Mouse (Mus musculus): ENCODE results near the gene 2610528A11Rik.

DNA sequence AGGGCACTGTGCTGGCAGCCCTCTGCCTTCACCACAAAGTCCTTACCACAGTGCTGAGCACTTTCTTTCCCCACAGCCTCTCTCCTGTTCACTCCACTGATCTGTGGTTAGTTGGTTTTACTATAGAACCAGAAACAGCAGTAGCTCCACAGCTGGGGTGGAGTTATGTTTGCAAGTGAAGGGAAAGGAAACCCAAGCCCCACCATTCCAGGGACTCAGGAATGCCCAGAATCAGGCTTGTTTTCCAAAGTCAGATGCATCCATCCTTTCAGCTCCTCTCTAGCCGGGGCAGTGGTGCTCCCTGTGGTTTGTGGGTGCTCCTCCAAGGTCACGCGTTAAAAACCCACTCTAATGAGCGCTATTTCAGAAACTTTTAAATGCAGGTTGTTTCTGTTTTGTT is 18.3 kb downstream of the 2610528A11Rik start:
- TF ChIP-seq POLR2A (IDR thresholded peaks at IDR 0.05; ENCODE audit: control insufficient read depth in 1 of 2, insufficient read depth in 1 of 2, low read depth in 1 of 2, low read length in 2 of 2, poor library complexity in 1 of 2) (no peak), CTCF (IDR thresholded peaks at IDR 0.05 in 2 of 3, conservative IDR thresholded peaks at IDR 0.05 in 1 of 3; ENCODE audit: control insufficient read depth in 1 of 3, insufficient read depth in 1 of 3, low read depth in 2 of 3, low read length in 3 of 3, poor library complexity in 1 of 3, severe bottlenecking in 1 of 3) (no peak), TCF12 (IDR thresholded peaks at IDR 0.05; ENCODE audit: low read depth, low read length) (no peak), SMC3 (IDR thresholded peaks at IDR 0.05; ENCODE audit: low read depth, low read length) (no peak), JUND (IDR thresholded peaks at IDR 0.05; ENCODE audit: low read depth, low read length) (no peak)

Data from MEL (cell line).